Mouse (Mus musculus) heart, embryonic 13.5 days (tissue): ENCODE measurements around the gene Zfp784. TPM values are rescaled to one million over a fixed set of nuclear protein-coding genes. Genes with fewer than 3 reads are reported as not detected.

Experiments
- ATAC-seq: fragments of 200-750 bp; cut with Nextera tagmentation; 2 replicates; pipeline ENCODE4 v1.8.0; 2017; ENCODE audit warnings: moderate TSS enrichment; ENCODE audit not compliant: insufficient number of reproducible peaks, low FRiP score, low TSS enrichment; ENCODE audit errors: extremely low read depth
- H3K27ac ChIP-seq: fragments of 300-500 bp; sonication (generic); replicated peaks from 2 replicates; pipeline ENCODE4 v1.5.1; 2015; ENCODE audit warnings: moderate library complexity, mild to moderate bottlenecking, inconsistent platforms
- H3K27me3 ChIP-seq: fragments of 300-500 bp; sonication (generic); replicated peaks from 2 replicates; pipeline ENCODE4 v1.6.1; 2015; ENCODE audit warnings: mild to moderate bottlenecking, inconsistent platforms
- H3K36me3 ChIP-seq: fragments of 300-500 bp; sonication (generic); 2 replicates; pipeline ENCODE4 v1.6.1; 2015; ENCODE audit warnings: mild to moderate bottlenecking, inconsistent platforms
- H3K4me1 ChIP-seq: fragments of 300-500 bp; sonication (generic); 2 replicates; pipeline ENCODE4 v1.6.1; 2015; ENCODE audit warnings: inconsistent platforms
- H3K4me2 ChIP-seq: fragments of 300-500 bp; sonication (generic); 2 replicates; pipeline ENCODE4 v1.6.1; 2015; ENCODE audit warnings: inconsistent platforms, mild to moderate bottlenecking, moderate library complexity
- H3K4me3 ChIP-seq: fragments of 300-500 bp; sonication (generic); 2 replicates; pipeline ENCODE4 v1.5.1; 2015; ENCODE audit warnings: moderate library complexity, mild to moderate bottlenecking, inconsistent platforms
- H3K9ac ChIP-seq: fragments of 300-500 bp; sonication (generic); 2 replicates; pipeline ENCODE4 v1.6.1; 2015; ENCODE audit warnings: inconsistent platforms, mild to moderate bottlenecking, moderate library complexity
- H3K9me3 ChIP-seq: fragments of 300-500 bp; sonication (generic); 2 replicates; pipeline ENCODE4 v1.6.1; 2016; ENCODE audit warnings: inconsistent platforms
- WGBS: fragments of 180-500 bp; shearing (Covaris S2); methylation state at CpG from one replicate; pipeline ENCODE4 v1.1.7; 2015; ENCODE audit warnings: mixed read lengths; 5-methylcytosine and 5-hydroxymethylcytosine counted together
- polyA plus RNA-seq: library from polyadenylated mRNA; unstranded; fragments of >200 nt; fragmentation: Nextera tagmentation; extraction: Ambion mirVana; gene quantifications from 2 replicates; pipeline ENCODE4 v1.2.1, GENCODE M21; 2015

Gene Zfp784
- polyA plus RNA-seq, 1 experiment from 2014 or later, result 5.7 TPM

DNA sequence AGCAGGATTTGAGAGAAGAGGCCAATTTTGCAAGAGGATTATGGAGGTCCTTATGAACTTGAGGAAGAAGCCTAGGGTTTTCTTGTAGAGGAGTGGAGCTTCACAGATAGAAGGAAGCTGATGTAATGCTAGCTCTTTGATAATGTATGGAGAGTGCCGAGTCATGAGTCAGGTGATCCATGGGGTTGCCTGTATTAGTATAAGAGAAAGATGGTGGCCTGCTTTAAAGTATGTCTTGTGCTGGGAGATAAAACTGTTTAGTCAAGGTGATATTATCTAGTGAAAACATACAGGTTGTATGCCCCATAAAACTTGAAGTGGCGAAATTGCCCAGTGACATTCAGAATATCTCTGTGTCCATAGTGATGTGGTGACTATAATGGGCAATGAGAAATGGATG, 38.7 kb upstream of the Zfp784 start:
- H3K36me3 ChIP-seq, result peaks cover 74% of the 10 kb centered on the region
- WGBS, result 70% methylated on average over 2 of the region's 2 CpGs
- peak overlapping the region; percentile 15; the same call in 1 of the 2 replicates for H3K27ac ChIP-seq
- H3K27me3 ChIP-seq, result no peaks in the 10 kb centered on the region
- peaks cover 19% of the 10 kb centered on the region for H3K4me1 ChIP-seq
- no peak for ATAC-seq
- H3K4me3 ChIP-seq, result no peak overlapping the region
- no peak overlapping the region for H3K4me2 ChIP-seq
- H3K9me3 ChIP-seq, result no peaks in the 10 kb centered on the region
- 0 out of 2 replicates have a peak overlapping the region, but pooled peaks have one; percentile 19 for H3K9ac ChIP-seq

- Histone ChIP-seq H3K9ac (no peak overlapping the region), H3K36me3 (peaks cover 93% of the 10 kb centered on the region), H3K27me3 (no peaks in the 10 kb centered on the region), H3K4me1 (0 out of 2 replicates have a peak, but pooled peaks cover 6% of the 10 kb centered on the region), H3K4me2 (no peak overlapping the region), H3K9me3 (no peaks in the 10 kb centered on the region), H3K4me3 (no peak overlapping the region), H3K27ac (no peak overlapping the region)
- WGBS, result 82% methylated on average over 5 of the region's 5 CpGs
- no peak for ATAC-seq
These were observed 36.7 kb upstream of the Zfp784 start for GRCm38 (mm10) chr7:5074984-5075383.

- no peak overlapping the region for H3K4me3 ChIP-seq
- no peak overlapping the region for H3K27ac ChIP-seq
- H3K36me3 ChIP-seq, result peaks cover 99% of the 10 kb centered on the region
- 0 out of 2 replicates have a peak, but pooled peaks cover 6% of the 10 kb centered on the region for H3K4me1 ChIP-seq
- no peaks in the 10 kb centered on the region for H3K27me3 ChIP-seq
- no peak overlapping the region for H3K9ac ChIP-seq
- no peak for ATAC-seq
- 70% methylated on average over 1 of the region's 1 CpGs for WGBS
- H3K4me2 ChIP-seq, result peak overlapping the region; percentile 19; the same call in 1 of the 2 replicates
- no peaks in the 10 kb centered on the region for H3K9me3 ChIP-seq
These were observed 35.3 kb upstream of the Zfp784 start for GRCm38 (mm10) chr7:5073586-5073985.

DNA sequence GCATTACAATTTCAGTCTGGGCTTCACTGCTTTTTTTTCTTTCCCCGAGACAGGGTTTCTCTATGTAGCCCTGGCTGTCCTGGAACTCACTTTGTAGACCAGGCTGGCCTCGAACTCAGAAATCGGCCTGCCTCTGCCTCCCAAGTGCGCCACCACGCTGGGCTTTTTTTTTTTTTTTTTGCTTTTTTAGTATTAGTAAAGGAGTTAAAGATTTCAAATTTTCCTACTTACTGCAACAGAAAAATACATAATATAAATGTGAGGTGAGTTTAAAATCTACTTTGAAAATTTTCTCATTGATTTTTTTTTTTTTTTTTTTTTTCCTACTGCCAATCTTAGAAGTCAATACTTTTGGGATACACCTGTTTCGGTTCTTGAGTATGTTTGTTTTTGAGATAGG, 26.6 kb upstream of the Zfp784 start:
- no peak for ATAC-seq
- 90% methylated on average over 6 of the region's 6 CpGs for WGBS
- no peak overlapping the region for H3K9ac ChIP-seq

DNA sequence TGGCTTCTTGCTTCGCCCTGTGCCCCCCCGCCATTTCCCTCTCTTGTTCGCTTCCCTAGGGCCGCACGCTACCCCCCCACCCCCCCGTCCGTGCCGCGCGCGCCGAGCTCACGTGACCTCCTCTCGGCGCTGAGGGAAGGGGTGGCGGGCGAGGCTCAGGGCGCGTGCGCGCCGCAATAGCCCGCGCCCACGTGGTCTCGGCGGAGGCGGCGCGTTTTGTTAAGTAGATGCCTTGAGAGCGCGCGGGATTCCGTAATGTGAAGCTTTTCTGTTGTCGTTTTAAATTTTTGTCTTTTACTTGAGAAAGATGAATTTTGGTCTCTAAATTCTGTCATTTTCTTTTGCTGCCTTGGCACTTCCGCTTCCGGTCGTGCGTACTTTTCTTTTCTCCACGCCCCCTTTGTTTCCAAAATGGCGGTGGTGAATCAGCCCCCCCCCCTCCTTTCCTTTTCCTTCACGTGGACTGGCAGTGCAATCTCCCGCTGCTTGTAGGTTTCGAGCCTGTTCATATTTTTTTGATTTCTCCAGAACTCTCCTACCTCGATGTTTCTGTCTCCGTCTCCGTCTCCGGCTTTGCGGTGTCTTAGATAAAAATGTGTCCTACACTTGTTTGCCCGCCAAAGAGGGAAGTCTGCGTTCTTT, 24.2 kb upstream of the Zfp784 start:
- Histone ChIP-seq H3K4me1 (peaks cover 52% of the 10 kb centered on the region), H3K36me3 (peaks cover 23% of the 10 kb centered on the region), H3K27ac (peak overlapping the region; percentile 99), H3K9ac (peak overlapping the region; percentile 97), H3K27me3 (peaks cover 20% of the 10 kb centered on the region), H3K9me3 (no peaks in the 10 kb centered on the region), H3K4me3 (peak overlapping the region; percentile 88), H3K4me2 (peak overlapping the region; percentile 96)
- under 1% methylated on average over 51 of the region's 51 CpGs for WGBS
- ATAC-seq, result peak; percentile 74

More for the DNA sequence above, 26.6 kb upstream of the Zfp784 start:
- Histone ChIP-seq H3K9me3 (no peaks in the 10 kb centered on the region), H3K4me3 (0 out of 2 replicates have a peak overlapping the region, but pooled peaks have one; percentile 88), H3K4me1 (peaks cover 49% of the 10 kb centered on the region), H3K27ac (no peak overlapping the region), H3K27me3 (no peaks in the 10 kb centered on the region), H3K36me3 (peaks cover 47% of the 10 kb centered on the region), H3K4me2 (peak overlapping the region; percentile 96)

- Histone ChIP-seq H3K4me2 (peak within 1 kb of the TSS; percentile 96), H3K27me3 (peaks cover 26% of the 10 kb centered on the region), H3K4me1 (peaks cover 50% of the 10 kb centered on the region), H3K9me3 (no peaks in the 10 kb centered on the region), H3K27ac (peak within 1 kb of the TSS; percentile 99), H3K9ac (peak within 1 kb of the TSS; percentile 97), H3K4me3 (peak within 1 kb of the TSS; percentile 88), H3K36me3 (peaks cover 17% of the 10 kb centered on the region)
- WGBS, result under 1% methylated on average over 65 of the region's 65 CpGs
- ATAC-seq, result peak; percentile 81
These were observed 23.6 kb upstream of the Zfp784 start, which contains the start of gene U2af2 for GRCm38 (mm10) chr7:5061774-5062359. TSS of gene U2af2 (plus strand) at chr7:5062143.

DNA sequence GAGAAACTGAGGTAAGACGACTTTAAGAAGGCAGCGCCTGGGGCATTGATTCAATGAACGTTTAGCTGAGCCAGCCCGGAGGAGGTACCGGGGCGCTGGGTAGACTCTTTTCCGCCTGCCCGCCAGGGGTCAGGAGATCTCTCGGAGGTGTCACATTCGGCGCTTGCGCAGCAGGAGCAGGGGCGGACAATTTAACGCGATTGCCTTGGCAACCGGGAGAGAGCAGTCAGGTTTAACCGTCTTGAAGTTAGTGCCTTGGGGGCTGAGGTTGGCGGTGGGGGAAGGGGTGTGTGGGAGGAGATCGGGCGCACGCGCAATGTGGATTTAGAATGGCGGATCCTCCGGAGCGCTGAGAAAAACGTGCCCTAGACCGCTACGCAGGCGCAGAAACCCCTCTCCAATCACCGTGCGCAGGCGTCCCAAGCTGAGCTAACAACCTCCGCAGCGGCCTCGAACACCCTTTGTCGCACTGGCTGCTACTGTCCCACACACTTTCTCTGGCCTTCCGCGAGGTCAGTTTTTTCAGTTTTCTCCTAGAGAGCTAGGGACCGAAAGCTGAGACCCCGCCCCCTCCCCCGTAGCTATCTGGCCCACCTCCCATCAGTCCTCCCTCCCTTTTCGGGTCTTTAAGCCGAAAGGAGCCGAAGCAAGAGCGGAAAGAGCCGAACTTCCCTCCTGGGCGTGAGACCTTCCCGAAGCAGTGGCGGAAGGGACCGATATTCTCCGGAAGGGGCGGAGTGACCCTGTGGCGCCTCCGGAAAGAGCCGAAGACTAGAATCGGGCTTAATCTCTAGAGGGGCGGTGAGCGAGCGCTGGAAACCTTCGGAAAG, 22.9 kb upstream of the Zfp784 start:
- Histone ChIP-seq H3K9ac (peak overlapping the region; percentile 97), H3K4me2 (peak overlapping the region; percentile 96), H3K4me3 (peak overlapping the region; percentile 88), H3K36me3 (peaks cover 10% of the 10 kb centered on the region), H3K4me1 (peaks cover 49% of the 10 kb centered on the region), H3K27me3 (peaks cover 33% of the 10 kb centered on the region), H3K27ac (peak overlapping the region; percentile 99), H3K9me3 (no peaks in the 10 kb centered on the region)
- under 1% methylated on average over 60 of the region's 60 CpGs for WGBS
- ATAC-seq, result peak; percentile 76

DNA sequence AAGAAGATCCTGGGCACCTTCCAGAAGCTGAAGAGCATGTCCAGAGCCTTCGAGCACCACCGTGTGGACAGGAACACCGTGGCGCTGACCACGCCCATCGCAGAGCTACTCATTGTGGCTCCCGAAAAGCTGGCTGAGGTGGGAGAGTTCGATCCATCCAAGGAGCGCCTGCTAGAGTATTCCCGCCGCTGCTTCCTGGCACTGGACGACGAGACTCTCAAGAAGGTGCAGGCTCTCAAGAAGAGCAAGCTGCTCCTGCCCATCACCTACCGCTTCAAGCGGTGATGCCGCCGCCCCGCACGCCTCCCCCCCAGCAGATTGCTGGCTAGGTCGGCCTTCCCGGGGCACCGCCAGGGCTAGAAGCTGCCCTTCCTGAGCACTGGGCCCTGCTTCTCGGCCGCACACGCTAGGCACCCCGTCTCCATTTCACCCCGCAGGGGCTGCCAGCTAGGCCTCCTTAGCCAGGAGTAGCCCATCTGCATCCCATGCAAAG, 22.0 kb upstream of the Zfp784 start:
- Histone ChIP-seq H3K9ac (peak overlapping the region; percentile 97), H3K4me1 (peaks cover 40% of the 10 kb centered on the region), H3K27ac (peak overlapping the region; percentile 99), H3K4me2 (peak overlapping the region; percentile 96), H3K9me3 (no peaks in the 10 kb centered on the region), H3K36me3 (peaks cover 1% of the 10 kb centered on the region; the same call in 1 of the 2 replicates), H3K27me3 (peaks cover 42% of the 10 kb centered on the region), H3K4me3 (peak overlapping the region; percentile 88)
- ATAC-seq, result no peak
- WGBS, result 3% methylated on average over 27 of the region's 27 CpGs

DNA sequence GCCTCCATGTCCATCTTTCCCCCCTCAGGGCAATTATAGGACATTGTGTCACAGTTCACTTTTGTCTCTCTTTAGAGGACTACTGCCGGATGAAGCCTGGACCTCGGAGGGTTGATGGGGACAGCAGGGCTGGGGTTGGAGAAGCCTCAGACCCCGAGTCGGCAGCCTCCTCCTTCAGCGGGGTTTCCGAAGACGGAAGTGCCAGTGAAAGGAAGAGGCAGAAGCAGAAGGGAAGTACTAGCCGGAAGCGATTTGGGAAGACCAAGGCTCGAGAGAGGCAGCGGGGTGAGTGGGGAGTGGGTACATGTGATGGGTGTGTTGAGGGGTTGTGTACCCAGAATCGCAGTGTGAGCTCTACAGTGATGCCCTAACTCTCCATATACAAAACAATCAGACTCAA, 21.2 kb upstream of the Zfp784 start:
- no peaks in the 10 kb centered on the region for H3K9me3 ChIP-seq
- H3K27me3 ChIP-seq, result peaks cover 50% of the 10 kb centered on the region
- no peak overlapping the region for H3K4me3 ChIP-seq
- H3K9ac ChIP-seq, result peak overlapping the region; percentile 97
- 84% methylated on average over 12 of the region's 12 CpGs for WGBS
- H3K4me1 ChIP-seq, result peaks cover 34% of the 10 kb centered on the region
- no peak overlapping the region for H3K4me2 ChIP-seq
- no peak overlapping the region for H3K27ac ChIP-seq
- ATAC-seq, result no peak
- H3K36me3 ChIP-seq, result no peaks in the 10 kb centered on the region

GRCm38 (mm10) chr7:5058631-5059030, 20.4 kb upstream of the Zfp784 start:
- H3K36me3 ChIP-seq, result no peaks in the 10 kb centered on the region
- H3K9ac ChIP-seq, result no peak overlapping the region
- no peak for ATAC-seq
- no peak overlapping the region for H3K4me3 ChIP-seq
- no peak overlapping the region for H3K27ac ChIP-seq
- WGBS, result 85% methylated on average over 1 of the region's 1 CpGs
- no peak overlapping the region for H3K4me2 ChIP-seq
- peaks cover 58% of the 10 kb centered on the region for H3K27me3 ChIP-seq
- H3K9me3 ChIP-seq, result no peaks in the 10 kb centered on the region
- H3K4me1 ChIP-seq, result peaks cover 32% of the 10 kb centered on the region

DNA sequence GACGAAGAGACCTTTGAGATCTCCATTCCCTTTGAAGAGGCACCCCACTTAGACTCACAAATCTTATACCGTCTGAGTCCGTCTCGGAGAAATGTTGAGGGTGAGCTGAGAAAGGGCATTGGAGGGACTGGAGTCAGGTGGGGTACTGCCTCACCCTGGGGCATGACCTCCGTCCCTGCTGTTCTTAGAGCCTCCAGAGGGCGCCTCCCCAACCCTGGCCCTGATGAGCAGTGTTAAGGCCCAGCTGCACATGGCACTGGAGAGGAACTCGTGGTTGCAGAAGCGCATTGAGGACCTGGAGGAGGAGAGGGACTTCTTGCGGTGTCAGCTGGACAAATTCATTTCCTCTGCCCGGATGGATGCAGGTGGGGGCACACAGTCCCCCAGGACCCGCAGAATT, 19.6 kb upstream of the Zfp784 start:
- Histone ChIP-seq H3K9me3 (no peaks in the 10 kb centered on the region), H3K27ac (no peak overlapping the region), H3K4me1 (peaks cover 32% of the 10 kb centered on the region), H3K27me3 (peaks cover 66% of the 10 kb centered on the region), H3K4me3 (no peak overlapping the region), H3K4me2 (peak overlapping the region; percentile 68; the same call in 1 of the 2 replicates), H3K36me3 (no peaks in the 10 kb centered on the region), H3K9ac (no peak overlapping the region)
- 34% methylated on average over 11 of the region's 11 CpGs for WGBS
- no peak for ATAC-seq
